Mouse (Mus musculus): ENCODE results near the gene Vps13a. TPM values are rescaled to one million over a fixed set of nuclear protein-coding genes. Genes with fewer than 3 reads are reported as not detected.

The Vps13a gene
- 4.5 and 6.1 TPM in 2 replicates for polyA plus RNA-seq (2012; rRNA removed)

DNA sequence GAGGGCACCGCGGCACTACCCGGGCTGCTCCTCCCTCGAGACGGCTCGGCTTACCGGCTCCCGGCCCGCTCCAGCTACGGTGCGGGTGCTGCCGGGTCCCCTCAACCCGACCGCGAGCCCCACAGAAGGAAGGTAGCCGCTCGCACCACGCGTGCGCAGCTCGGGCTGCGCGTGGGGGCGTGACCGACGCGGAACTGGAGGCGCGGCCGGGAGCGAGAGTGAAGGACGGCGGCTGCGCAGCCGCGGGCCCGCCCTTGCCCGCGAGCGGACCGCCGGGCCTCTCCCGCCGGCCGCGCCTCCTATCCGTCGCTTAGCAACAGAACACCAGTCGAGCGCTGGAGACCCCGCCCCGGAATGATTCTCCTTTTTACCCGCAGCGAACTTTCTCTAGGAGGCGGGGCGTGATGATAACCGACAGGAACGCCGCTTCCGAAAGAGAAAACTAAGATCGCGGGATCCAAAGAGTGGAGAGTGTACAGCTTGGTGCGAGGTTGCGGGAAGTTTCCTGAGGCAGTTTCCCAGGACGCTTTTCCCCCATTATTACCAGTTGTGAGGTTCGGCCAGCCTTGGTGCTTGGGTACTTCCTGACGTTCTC lies at the start of gene Vps13a:
Gene Vps13a, minus strand, starts transcription at position 144 of the 595 bp plus-strand sequence.
- Histone ChIP-seq H3K36me3 (ENCODE audit: control insufficient read depth, insufficient read depth, low read length) (no peaks in the 10 kb centered on the region), H3K27ac (ENCODE audit: control insufficient read depth, insufficient read depth, low read length) (no peak within 1 kb of the TSS; the same call in 1 of the 2 replicates), H3K27me3 (ENCODE audit: control insufficient read depth, insufficient read depth, low read length) (no peaks in the 10 kb centered on the region), H3K4me1 (replicated peaks; ENCODE audit: control insufficient read depth, insufficient read depth, low read length) (peaks cover 9% of the 10 kb centered on the region), H3K4me3 (ENCODE audit: control insufficient read depth, insufficient read depth, low read length) (peak within 1 kb of the TSS; percentile 72)
- under 1% methylated on average over 67 of the region's 67 CpGs for WGBS
- DNase-seq = peak; percentile 93
- peak; percentile 44; the same call in 1 of the 2 replicates for TF ChIP-seq POLR2A (IDR thresholded peaks at IDR 0.05; ENCODE audit: control insufficient read depth, extremely low read depth, insufficient read depth, low read length, poor library complexity)
- 0 out of 2 replicates have a peak, but pooled peaks have one; percentile 57 for TF ChIP-seq CTCF (IDR thresholded peaks at IDR 0.05; ENCODE audit: borderline replicate concordance, control insufficient read depth, extremely low read depth, insufficient read depth, low read length, poor library complexity)

DNA sequence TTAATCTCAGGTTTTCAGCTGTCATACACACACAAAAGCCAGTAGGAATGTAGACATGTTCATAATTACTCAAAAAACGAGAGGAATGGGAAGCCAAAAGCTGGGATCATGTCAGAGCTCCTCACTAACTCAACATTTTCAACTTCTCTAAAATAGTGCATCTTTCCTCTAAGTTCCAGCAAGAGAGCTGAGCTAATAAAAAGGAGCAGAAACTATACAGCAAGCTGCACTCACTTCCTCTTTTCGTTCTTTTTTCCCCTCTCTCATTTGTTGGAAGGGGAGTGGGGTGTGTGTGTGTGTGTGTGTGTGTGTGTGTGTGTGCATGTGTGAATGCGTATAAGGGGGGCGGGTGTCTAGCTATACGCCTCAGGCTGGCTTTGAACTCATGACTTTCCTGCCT lies 46.9 kb upstream of the Vps13a start:
- no peak for TF ChIP-seq POLR2A (IDR thresholded peaks at IDR 0.05; ENCODE audit: control insufficient read depth, extremely low read depth, insufficient read depth, low read length, poor library complexity)
- TF ChIP-seq CTCF (IDR thresholded peaks at IDR 0.05; ENCODE audit: borderline replicate concordance, control insufficient read depth, extremely low read depth, insufficient read depth, low read length, poor library complexity) = no peak
- Histone ChIP-seq H3K4me1 (replicated peaks; ENCODE audit: control insufficient read depth, insufficient read depth, low read length) (no peaks in the 10 kb centered on the region), H3K4me3 (ENCODE audit: control insufficient read depth, insufficient read depth, low read length) (no peak overlapping the region), H3K27ac (ENCODE audit: control insufficient read depth, insufficient read depth, low read length) (no peak overlapping the region), H3K36me3 (ENCODE audit: control insufficient read depth, insufficient read depth, low read length) (no peaks in the 10 kb centered on the region), H3K27me3 (ENCODE audit: control insufficient read depth, insufficient read depth, low read length) (no peaks in the 10 kb centered on the region)
- no peak for DNase-seq
- WGBS = 20% methylated on average over 5 of the region's 5 CpGs

DNA sequence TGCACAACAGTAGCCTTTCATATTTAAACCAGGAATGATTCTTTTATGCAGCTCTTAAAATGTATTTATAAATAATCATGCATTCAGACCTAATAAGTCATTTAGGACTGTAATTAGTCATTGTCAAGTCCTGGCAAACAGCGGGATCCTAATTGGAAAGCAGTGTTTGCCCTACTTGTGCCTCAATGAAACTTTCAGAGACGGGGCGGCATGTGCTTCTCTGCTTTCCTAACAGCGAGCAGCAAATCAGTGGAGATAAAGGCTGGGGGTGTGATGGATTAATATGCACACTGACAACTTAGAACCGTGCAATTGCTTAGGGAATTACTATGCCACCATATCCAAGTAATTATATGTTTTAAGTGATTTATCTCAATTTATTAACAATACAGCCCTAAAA lies 44.5 kb upstream of the Vps13a start:
- TF ChIP-seq POLR2A (IDR thresholded peaks at IDR 0.05; ENCODE audit: control insufficient read depth, extremely low read depth, insufficient read depth, low read length, poor library complexity) (no peak), CTCF (IDR thresholded peaks at IDR 0.05; ENCODE audit: borderline replicate concordance, control insufficient read depth, extremely low read depth, insufficient read depth, low read length, poor library complexity) (no peak)

DNA sequence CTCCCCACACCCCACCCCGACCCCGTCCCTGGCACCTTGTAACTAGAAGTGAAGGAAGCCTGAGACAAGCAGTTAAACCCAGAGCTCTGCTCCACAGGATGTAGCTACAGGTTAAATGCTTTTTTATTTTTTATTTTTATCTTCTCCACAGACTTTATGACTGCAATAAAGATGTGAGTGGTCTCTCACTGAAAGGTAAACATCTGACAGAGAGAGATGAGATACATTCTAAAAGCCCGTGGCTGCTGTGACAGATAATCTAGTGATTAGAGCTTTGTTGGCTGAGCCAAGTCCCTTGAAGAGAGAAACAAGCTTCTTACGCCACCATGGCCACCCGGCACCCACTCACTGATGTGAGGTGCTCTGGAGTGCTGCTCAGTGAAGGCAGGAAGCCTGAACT lies 34.1 kb upstream of the Vps13a start:
- TF ChIP-seq CTCF (IDR thresholded peaks at IDR 0.05; ENCODE audit: borderline replicate concordance, control insufficient read depth, extremely low read depth, insufficient read depth, low read length, poor library complexity) = no peak
- TF ChIP-seq POLR2A (IDR thresholded peaks at IDR 0.05; ENCODE audit: control insufficient read depth, extremely low read depth, insufficient read depth, low read length, poor library complexity) = no peak
- no peak overlapping the region for H3K27ac ChIP-seq (ENCODE audit: control insufficient read depth, insufficient read depth, low read length)

More for the DNA sequence above, 44.5 kb upstream of the Vps13a start:
- no peaks in the 10 kb centered on the region for H3K27me3 ChIP-seq (ENCODE audit: control insufficient read depth, insufficient read depth, low read length)
- no peaks in the 10 kb centered on the region for H3K36me3 ChIP-seq (ENCODE audit: control insufficient read depth, insufficient read depth, low read length)
- DNase-seq = no peak
- no peak overlapping the region for H3K27ac ChIP-seq (ENCODE audit: control insufficient read depth, insufficient read depth, low read length)
- H3K4me1 ChIP-seq (replicated peaks; ENCODE audit: control insufficient read depth, insufficient read depth, low read length) = no peaks in the 10 kb centered on the region
- 94% methylated on average over 5 of the region's 5 CpGs for WGBS
- no peak overlapping the region for H3K4me3 ChIP-seq (ENCODE audit: control insufficient read depth, insufficient read depth, low read length)

DNA sequence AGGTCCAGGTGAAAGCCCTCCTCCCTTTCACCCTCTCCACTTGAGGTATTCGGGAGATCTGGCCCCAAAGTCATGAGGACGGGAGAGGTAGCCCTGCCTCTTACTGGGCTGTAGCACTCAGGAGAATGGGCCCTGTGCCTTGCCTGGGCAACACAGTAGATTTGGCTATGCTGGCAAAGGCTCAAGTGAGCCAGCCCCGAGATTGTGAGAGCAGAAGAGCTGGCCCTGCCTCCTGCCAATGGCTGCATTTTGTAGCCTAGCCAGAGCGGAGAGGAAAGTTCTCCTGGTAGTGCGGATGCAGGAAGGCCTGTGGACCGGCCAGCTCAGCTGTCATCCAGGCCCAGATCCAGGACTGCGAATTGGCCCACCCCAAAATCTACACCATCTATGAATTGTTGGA lies 32.6 kb upstream of the Vps13a start:
- Histone ChIP-seq H3K4me3 (ENCODE audit: control insufficient read depth, insufficient read depth, low read length) (no peak overlapping the region), H3K27ac (ENCODE audit: control insufficient read depth, insufficient read depth, low read length) (no peak overlapping the region), H3K36me3 (ENCODE audit: control insufficient read depth, insufficient read depth, low read length) (no peaks in the 10 kb centered on the region), H3K27me3 (ENCODE audit: control insufficient read depth, insufficient read depth, low read length) (no peaks in the 10 kb centered on the region), H3K4me1 (replicated peaks; ENCODE audit: control insufficient read depth, insufficient read depth, low read length) (no peaks in the 10 kb centered on the region)
- TF ChIP-seq POLR2A (IDR thresholded peaks at IDR 0.05; ENCODE audit: control insufficient read depth, extremely low read depth, insufficient read depth, low read length, poor library complexity) (no peak), CTCF (IDR thresholded peaks at IDR 0.05; ENCODE audit: borderline replicate concordance, control insufficient read depth, extremely low read depth, insufficient read depth, low read length, poor library complexity) (no peak)
- WGBS = 92% methylated on average over 7 of the region's 7 CpGs
- no peak for DNase-seq

More for the DNA sequence above, 34.1 kb upstream of the Vps13a start:
- Histone ChIP-seq H3K27me3 (ENCODE audit: control insufficient read depth, insufficient read depth, low read length) (no peaks in the 10 kb centered on the region), H3K4me3 (ENCODE audit: control insufficient read depth, insufficient read depth, low read length) (no peak overlapping the region), H3K36me3 (ENCODE audit: control insufficient read depth, insufficient read depth, low read length) (no peaks in the 10 kb centered on the region), H3K4me1 (replicated peaks; ENCODE audit: control insufficient read depth, insufficient read depth, low read length) (no peaks in the 10 kb centered on the region)
- no peak for DNase-seq
- WGBS = 40% methylated on average over 5 of the region's 5 CpGs

DNA sequence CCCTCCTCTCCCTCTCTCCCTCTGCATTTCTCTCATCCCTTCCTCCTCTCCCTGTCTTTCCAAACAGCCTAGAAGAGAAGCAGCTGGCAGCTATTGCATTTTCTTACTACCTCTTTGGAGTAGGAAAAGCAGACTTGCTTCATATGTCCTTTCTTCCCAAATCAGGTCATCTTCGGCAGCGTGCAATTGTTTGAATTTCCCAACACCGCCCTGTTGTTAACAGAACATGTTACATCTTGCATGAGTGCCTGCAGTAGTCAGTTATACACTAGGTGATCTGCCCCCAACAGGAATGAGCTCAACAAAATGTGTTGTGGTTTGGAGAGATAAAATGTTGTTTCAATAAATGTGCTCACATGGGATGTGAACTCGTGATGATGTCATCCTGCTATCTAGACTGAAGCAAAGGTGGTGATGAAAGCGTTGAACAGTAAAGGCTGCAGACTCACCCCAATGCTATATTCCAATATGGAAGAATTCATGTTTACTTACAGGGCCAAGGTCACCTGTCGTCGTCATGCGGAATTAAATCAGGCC lies 31.4 kb upstream of the Vps13a start:
- Histone ChIP-seq H3K27ac (ENCODE audit: control insufficient read depth, insufficient read depth, low read length) (no peak overlapping the region), H3K27me3 (ENCODE audit: control insufficient read depth, insufficient read depth, low read length) (no peaks in the 10 kb centered on the region), H3K4me3 (ENCODE audit: control insufficient read depth, insufficient read depth, low read length) (no peak overlapping the region), H3K36me3 (ENCODE audit: control insufficient read depth, insufficient read depth, low read length) (no peaks in the 10 kb centered on the region), H3K4me1 (replicated peaks; ENCODE audit: control insufficient read depth, insufficient read depth, low read length) (no peaks in the 10 kb centered on the region)
- 97% methylated on average over 8 of the region's 8 CpGs for WGBS
- TF ChIP-seq POLR2A (IDR thresholded peaks at IDR 0.05; ENCODE audit: control insufficient read depth, extremely low read depth, insufficient read depth, low read length, poor library complexity) (no peak), CTCF (IDR thresholded peaks at IDR 0.05; ENCODE audit: borderline replicate concordance, control insufficient read depth, extremely low read depth, insufficient read depth, low read length, poor library complexity) (no peak)
- DNase-seq = no peak
